Mouse (Mus musculus) embryonic facial prominence, embryonic 14.5 days (tissue): ENCODE data around the gene Slc17a9. TPM values are rescaled to one million over a fixed set of nuclear protein-coding genes. Genes with fewer than 3 reads are reported as not detected.

Experiments used
- polyA plus RNA-seq: library from polyadenylated mRNA; unstranded; fragments of >200 nt; fragmentation: Nextera tagmentation; extraction: Ambion mirVana; gene quantifications from 2 replicates; pipeline ENCODE4 v1.2.1, GENCODE M21; 2014

Gene Slc17a9
- polyA plus RNA-seq, 1 experiment from 2014 or later = 2.9 TPM

Other genes starting within 250 kb of the Slc17a9 start
- 0.70 and 1.00 TPM in 2 replicates for gene Ntsr1, start 225.3 kb upstream of the Slc17a9 start, polyA plus RNA-seq
- 23.4 and 29.3 TPM in 2 replicates for gene Mrgbp, start 144.0 kb upstream of the Slc17a9 start, polyA plus RNA-seq
- gene Ogfr, start 136.0 kb upstream of the Slc17a9 start, polyA plus RNA-seq = 66.3 and 78.2 TPM in 2 replicates
- 164 and 277 TPM in 2 replicates for gene Col9a3, start 127.5 kb upstream of the Slc17a9 start, polyA plus RNA-seq
- 0.34 and 0.88 TPM in 2 replicates for gene Tcfl5, start 82.6 kb upstream of the Slc17a9 start, polyA plus RNA-seq
- gene Dido1, start 15.3 kb upstream of the Slc17a9 start, polyA plus RNA-seq = 26.0 and 27.8 TPM in 2 replicates
- gene Gid8, start 15.1 kb upstream of the Slc17a9 start, polyA plus RNA-seq = 56.8 and 59.4 TPM in 2 replicates
- gene Bhlhe23, start 51.6 kb downstream of the Slc17a9 start, polyA plus RNA-seq = 0.08 TPM in 1 of 2 replicates, not detected in the other
- 59.2 and 62.2 TPM in 2 replicates for gene Ythdf1, start 195.7 kb downstream of the Slc17a9 start, polyA plus RNA-seq
- gene Birc7, start 203.8 kb downstream of the Slc17a9 start, polyA plus RNA-seq = 0.17 TPM in 1 of 2 replicates, not detected in the other
- gene Nkain4, start 229.4 kb downstream of the Slc17a9 start, polyA plus RNA-seq = 17.0 and 20.7 TPM in 2 replicates
- gene Arfgap1, start 242.0 kb downstream of the Slc17a9 start, polyA plus RNA-seq = 89.2 and 103 TPM in 2 replicates